ENCODE assay signal across 5 mouse cellular contexts in genomic region chr1:184174416-184174815, GRCm38 (mm10).
DNase-seq lines count a peak whose midpoint lies in the region; ATAC-seq lines count a peak whose summit lies in the region.
"Not testable (repeated sequence)": the region's sequence is repeated elsewhere in the genome, so short reads cannot be mapped to it uniquely, and the experiment has no call there.

No protein-coding gene starts in this region.

- H3K4me1 ChIP-seq in heart, embryonic 10.5 days, result peaks cover 27% of the 10 kb centered on the region
- not testable (repeated sequence) for H3K4me1 ChIP-seq in midbrain, embryonic 11.5 days (ENCODE audit: control insufficient read depth, insufficient read depth, low read length)

- H3K27me3 ChIP-seq in heart, embryonic 10.5 days (ENCODE audit: insufficient read depth, poor library complexity, severe bottlenecking); midbrain, embryonic 11.5 days (ENCODE audit: control insufficient read depth, insufficient read depth, low read length): not testable (repeated sequence)

- H3K27ac ChIP-seq in heart, embryonic 10.5 days, result 0 out of 2 replicates have a peak overlapping the region, but pooled peaks have one; percentile 64
- not testable (repeated sequence) for H3K27ac ChIP-seq in midbrain, embryonic 11.5 days (ENCODE audit: low read depth, low read length)

- ATAC-seq in granulocyte monocyte progenitor cell, adult 5-6 weeks (replicated peaks; ENCODE audit: poor library complexity, severe bottlenecking), result peak; percentile 31
- ATAC-seq in megakaryocyte, adult 5-6 weeks (ENCODE audit: poor library complexity, severe bottlenecking), result peak; percentile 39
- not testable (repeated sequence) for ATAC-seq in midbrain, embryonic 11.5 days (ENCODE audit: low FRiP score)

- not testable (repeated sequence) for DNase-seq in heart, embryonic 10.5 days (ENCODE audit: low spot score)
- peak; percentile 4 for DNase-seq in midbrain, embryonic 11.5 days (ENCODE audit: low spot score, missing footprints)
- DNase-seq in testis, postnatal 10 days (ENCODE audit: low spot score), result peak; percentile 16

- H3K4me2 ChIP-seq in midbrain, embryonic 11.5 days, result not testable (repeated sequence)

- H3K36me3 ChIP-seq in heart, embryonic 10.5 days; midbrain, embryonic 11.5 days (ENCODE audit: control insufficient read depth, insufficient read depth, low read length): not testable (repeated sequence)

- H3K9ac ChIP-seq in midbrain, embryonic 11.5 days (ENCODE audit: low read length), result not testable (repeated sequence)

- H3K9me3 ChIP-seq in heart, embryonic 10.5 days; midbrain, embryonic 11.5 days (ENCODE audit: control insufficient read depth, low read length): not testable (repeated sequence)

- not testable (repeated sequence) for H3K4me3 ChIP-seq in heart, embryonic 10.5 days; midbrain, embryonic 11.5 days (ENCODE audit: low read depth, low read length)

- WGBS in heart, embryonic 10.5 days, result 76% methylated on average over 1 of the region's 1 CpGs
- 70% methylated on average over 1 of the region's 1 CpGs for WGBS in midbrain, embryonic 11.5 days
